Mouse (Mus musculus): ENCODE data around the gene Pdgfb.

DNA sequence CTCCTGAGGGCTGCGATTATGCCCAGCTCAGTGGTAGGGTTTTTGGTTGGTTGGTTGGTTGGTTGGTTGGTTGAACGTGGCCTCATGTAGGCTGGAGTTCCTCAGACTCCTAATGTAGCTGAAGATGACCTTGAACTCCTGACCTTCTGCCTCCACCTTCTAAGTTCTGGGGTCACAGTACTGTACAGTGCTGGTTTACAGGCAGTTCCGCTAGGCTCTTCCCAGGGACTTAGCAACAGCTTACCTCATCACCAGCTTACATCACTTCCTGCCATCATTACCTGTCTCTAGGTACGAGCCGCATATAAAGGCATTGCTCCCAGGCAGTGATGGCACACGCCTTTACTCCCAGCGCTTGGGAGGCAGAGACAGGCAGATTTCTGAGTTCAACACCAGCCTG lies 43.4 kb upstream of the Pdgfb start:
- no peak for TF ChIP-seq CTCF (IDR thresholded peaks at IDR 0.05; ENCODE audit: low read depth)
- no peak for TF ChIP-seq EP300 (IDR thresholded peaks at IDR 0.05; ENCODE audit: low read depth)

Measured in liver, postnatal 0 days (tissue).